Comparison of ENCODE assay signal across 8 mouse cellular contexts in genomic region chr5:115506454-115507201, GRCm38 (mm10). TPM values are rescaled to one million over a fixed set of nuclear protein-coding genes. Genes with fewer than 3 reads are reported as not detected.
DNase-seq lines count a peak whose midpoint lies in the region; ATAC-seq and TF ChIP-seq lines count a peak whose summit lies in the region.

Pxn (plus strand) TSS chr5:115506676.

- H3K4me2 ChIP-seq in hindbrain, postnatal 0 days (ENCODE audit: low read depth, low read length): peak within 1 kb of the TSS; percentile 85

- peak; percentile 89 for ATAC-seq in common myeloid progenitor, adult 5-6 weeks (replicated peaks; ENCODE audit: low read depth, poor library complexity, severe bottlenecking)
- peak; percentile 85 for ATAC-seq in hindbrain, postnatal 0 days

- no peaks in the 10 kb centered on the region for H3K36me3 ChIP-seq in hindbrain, postnatal 0 days (ENCODE audit: insufficient read depth, low read length)

- DNase-seq in ZHBTc4 (ENCODE audit: low read depth, low spot score): peak; percentile 95
- peak; percentile 88 to 90 for DNase-seq in gastrocnemius, adult 8-10 months (ENCODE audit: low spot score in 2 of 2)
- DNase-seq in hindbrain, postnatal 0 days (ENCODE audit: low spot score): peak; percentile 94
- DNase-seq in left cerebral cortex, adult 18-20 months (ENCODE audit: low spot score in 2 of 2): peak; percentile 88 to 89
- DNase-seq in lung, postnatal 4 days: peak; percentile 94 to 96
- DNase-seq in retina, postnatal 1 day: peak; percentile 94
- DNase-seq in urinary bladder, adult 18-20 months (ENCODE audit: low spot score in 2 of 2): peak; percentile 85 to 90

- peak within 1 kb of the TSS; percentile 88 for H3K9ac ChIP-seq in hindbrain, postnatal 0 days (replicated peaks; ENCODE audit: low read length)

- H3K9me3 ChIP-seq in hindbrain, postnatal 0 days (ENCODE audit: low read length): no peaks in the 10 kb centered on the region

- peaks cover 32% of the 10 kb centered on the region for H3K4me1 ChIP-seq in hindbrain, postnatal 0 days (ENCODE audit: insufficient read depth, low read length)

- peak within 1 kb of the TSS; percentile 71 for H3K27ac ChIP-seq in hindbrain, postnatal 0 days

- TF ChIP-seq CTCF in hindbrain, postnatal 0 days (IDR thresholded peaks at IDR 0.05; ENCODE audit: low read depth): peak; percentile 89

- no peaks in the 10 kb centered on the region for H3K27me3 ChIP-seq in hindbrain, postnatal 0 days (ENCODE audit: insufficient read depth, low read length)

- peak within 1 kb of the TSS; percentile 89 for H3K4me3 ChIP-seq in hindbrain, postnatal 0 days (ENCODE audit: low read length)

- under 1% methylated on average over 67 of the region's 74 CpGs for WGBS in hindbrain, postnatal 0 days

RNA-seq across cellular contexts. Expression of gene Pxn, which starts in this region (rescaled TPM):
- 31.2 and 72.4 TPM in 2 replicates for total RNA-seq in common myeloid progenitor, adult 5-6 weeks (2017)
- total RNA-seq in gastrocnemius, adult 8-10 months (2022): 10 to 100 TPM; 76.0 to 89.9 (median 78.1) TPM
- 40.6 and 41.0 TPM in 2 replicates for total RNA-seq in hindbrain, postnatal 0 days (2014; rRNA removed)
- polyA plus RNA-seq in hindbrain, postnatal 0 days (2015; fragmentation: Nextera tagmentation; extraction: Ambion mirVana): 16.8 and 18.0 TPM in 2 replicates
- 10 to 100 TPM; 22.2 to 25.7 TPM for total RNA-seq in left cerebral cortex, adult 18-20 months (2021)

Comparison
In these comparisons a context has a peak if more than half of its experiments do, and no peak if none do; other contexts are left out.
1. Peak in every context shown above with its lines: DNase-seq, ATAC-seq, H3K4me3 ChIP-seq and H3K27ac ChIP-seq.